Mouse (Mus musculus) hindbrain, embryonic 11.5 days (tissue): ENCODE results near the gene Asic1. TPM values are rescaled to one million over a fixed set of nuclear protein-coding genes. Genes with fewer than 3 reads are reported as not detected.
A peak's percentile ranks its signal among the peaks of the same experiment; 100 is the strongest.

Experiments
- ATAC-seq: fragments of 200-750 bp; cut with Nextera tagmentation; 2 replicates; pipeline ENCODE4 v1.8.0; 2017; ENCODE audit warnings: mild to moderate bottlenecking, moderate TSS enrichment, moderate library complexity; ENCODE audit not compliant: low FRiP score
- DNase-seq: peaks from one replicate; pipeline ENCODE4 v3.0.0-alpha.2; 2015; ENCODE audit warnings: low spot score
- H3K27ac ChIP-seq: fragments of 300-500 bp; sonication (generic); 2 replicates; pipeline ENCODE4 v1.5.1; 2014; ENCODE audit warnings: mild to moderate bottlenecking, low read depth, low read length
- H3K27me3 ChIP-seq: fragments of 300-500 bp; sonication (generic); 2 replicates; pipeline ENCODE4 v1.6.1; 2014; ENCODE audit warnings: mild to moderate bottlenecking, low read length, moderate library complexity, mixed read lengths; ENCODE audit not compliant: control insufficient read depth, insufficient read depth
- H3K36me3 ChIP-seq: fragments of 300-500 bp; sonication (generic); 2 replicates; pipeline ENCODE4 v1.6.1; 2014; ENCODE audit warnings: mild to moderate bottlenecking, low read length, moderate library complexity, mixed read lengths; ENCODE audit not compliant: control insufficient read depth, insufficient read depth
- H3K4me1 ChIP-seq: fragments of 300-500 bp; sonication (generic); replicated peaks from 2 replicates; pipeline ENCODE4 v1.6.1; 2014; ENCODE audit warnings: low read length, mixed read lengths; ENCODE audit not compliant: control insufficient read depth, insufficient read depth
- H3K4me2 ChIP-seq: fragments of 300-500 bp; sonication (generic); replicated peaks from 2 replicates; pipeline ENCODE4 v1.6.1; 2014; ENCODE audit warnings: mild to moderate bottlenecking, low read depth, low read length
- H3K4me3 ChIP-seq: fragments of 300-500 bp; sonication (generic); 2 replicates; pipeline ENCODE4 v1.5.1; 2014; ENCODE audit warnings: low read depth, low read length
- H3K9ac ChIP-seq: fragments of 300-500 bp; sonication (generic); 2 replicates; pipeline ENCODE4 v1.6.1; 2014; ENCODE audit warnings: low read depth, low read length
- H3K9me3 ChIP-seq: fragments of 300-500 bp; sonication (generic); 2 replicates; pipeline ENCODE4 v1.6.1; 2016; ENCODE audit warnings: low read length; ENCODE audit not compliant: control insufficient read depth
- WGBS: fragments of 180-500 bp; shearing (Covaris S2); extraction: QIAGEN DNeasy Blood & Tissue Kit; methylation state at CpG from one replicate; pipeline ENCODE4 v1.1.7; 2014; 5-methylcytosine and 5-hydroxymethylcytosine counted together
- polyA plus RNA-seq: library from polyadenylated mRNA; unstranded; fragments of >200 nt; fragmentation: Nextera tagmentation; extraction: Ambion mirVana; gene quantifications from 2 replicates; pipeline ENCODE4 v1.2.1, GENCODE M21; 2014

The Asic1 gene
- polyA plus RNA-seq, 1 experiment from 2014 or later, result 21.0 TPM

DNA sequence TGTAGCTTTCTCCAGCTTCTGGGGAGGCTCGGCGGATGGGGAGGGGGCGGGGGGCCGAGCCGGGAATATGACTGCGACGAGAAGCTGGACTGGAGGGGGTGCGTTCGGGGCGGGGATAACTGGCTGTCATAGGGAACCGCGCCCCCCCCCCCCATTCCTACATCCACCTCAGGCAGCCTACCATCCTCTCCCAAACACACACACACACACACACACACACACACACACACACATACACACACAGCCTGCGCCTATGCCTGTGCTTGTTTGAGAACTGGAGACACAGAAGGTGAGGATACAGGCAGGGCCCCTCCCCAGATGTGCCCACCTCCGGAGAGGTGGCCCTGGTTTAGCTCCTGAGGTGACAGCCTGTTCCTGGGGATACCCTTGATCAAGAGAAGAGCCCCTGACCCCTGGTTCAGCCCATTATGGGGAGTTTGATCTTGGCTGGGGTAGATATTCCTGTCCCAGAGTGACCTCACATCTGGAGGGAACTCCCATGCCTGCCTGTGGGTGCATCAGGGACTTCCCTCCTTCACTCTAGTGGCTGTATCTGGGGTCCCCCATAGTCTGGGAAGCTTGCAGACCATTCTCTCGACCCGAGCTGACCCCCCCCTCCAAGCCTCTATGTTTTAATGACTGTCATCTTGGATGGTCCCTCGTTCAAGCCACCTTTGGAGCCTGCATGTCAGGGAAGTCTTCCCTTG, 949 bp downstream of the Asic1 start:
- ATAC-seq (peak; percentile 23; the same call in 1 of the 2 replicates), DNase-seq (no peak)
- Histone ChIP-seq H3K27ac (peak overlapping the region; percentile 56), H3K9me3 (no peaks in the 10 kb centered on the region), H3K4me2 (peak overlapping the region; percentile 93), H3K9ac (peak overlapping the region; percentile 76), H3K27me3 (peaks cover 13% of the 10 kb centered on the region), H3K36me3 (no peaks in the 10 kb centered on the region), H3K4me1 (0 out of 2 replicates have a peak, but pooled peaks cover 2% of the 10 kb centered on the region), H3K4me3 (peak overlapping the region; percentile 58)
- 11% methylated on average over 8 of the region's 17 CpGs for WGBS

DNA sequence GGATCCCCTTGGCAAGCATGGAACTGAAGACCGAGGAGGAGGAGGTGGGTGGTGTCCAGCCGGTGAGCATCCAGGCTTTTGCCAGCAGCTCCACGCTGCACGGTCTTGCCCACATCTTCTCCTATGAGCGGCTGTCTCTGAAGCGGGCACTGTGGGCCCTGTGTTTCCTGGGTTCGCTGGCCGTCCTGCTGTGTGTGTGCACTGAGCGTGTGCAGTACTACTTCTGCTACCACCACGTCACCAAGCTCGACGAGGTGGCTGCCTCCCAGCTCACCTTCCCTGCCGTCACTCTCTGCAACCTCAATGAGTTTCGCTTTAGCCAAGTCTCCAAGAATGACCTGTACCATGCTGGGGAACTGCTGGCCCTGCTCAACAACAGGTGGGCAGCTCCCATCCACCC, 1.6 kb downstream of the Asic1 start:
- WGBS, result 76% methylated on average over 14 of the region's 14 CpGs
- H3K4me1 ChIP-seq, result 0 out of 2 replicates have a peak, but pooled peaks cover 2% of the 10 kb centered on the region
- H3K9me3 ChIP-seq, result no peaks in the 10 kb centered on the region
- peaks cover 13% of the 10 kb centered on the region for H3K27me3 ChIP-seq
- no peak for ATAC-seq
- peak overlapping the region; percentile 93 for H3K4me2 ChIP-seq
- H3K27ac ChIP-seq, result no peak overlapping the region
- H3K4me3 ChIP-seq, result 0 out of 2 replicates have a peak overlapping the region, but pooled peaks have one; percentile 58
- no peak overlapping the region for H3K9ac ChIP-seq
- H3K36me3 ChIP-seq, result no peaks in the 10 kb centered on the region
- no peak for DNase-seq

DNA sequence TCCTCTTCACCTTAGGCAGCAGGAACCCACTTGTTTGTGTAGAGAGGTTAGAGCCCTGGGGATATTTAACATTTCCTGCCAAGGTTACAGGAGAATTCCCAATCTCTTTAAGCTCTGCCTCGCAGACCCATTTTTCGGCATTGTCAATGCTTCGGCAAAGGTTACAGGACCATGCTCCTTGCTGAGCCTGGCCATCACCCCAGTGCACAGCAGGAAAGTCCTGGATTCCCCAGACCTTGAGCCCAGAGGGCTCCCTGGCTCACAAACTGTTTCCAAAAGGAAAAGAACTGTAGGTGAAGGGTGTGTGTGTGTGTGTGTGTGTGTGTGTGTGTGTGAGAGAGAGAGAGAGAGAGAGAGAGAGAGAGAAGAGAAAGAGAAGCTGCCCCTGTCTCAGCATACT, 4.7 kb downstream of the Asic1 start:
- Histone ChIP-seq H3K4me3 (no peak overlapping the region), H3K27ac (no peak overlapping the region), H3K9ac (no peak overlapping the region), H3K36me3 (no peaks in the 10 kb centered on the region), H3K27me3 (peaks cover 12% of the 10 kb centered on the region), H3K4me1 (peaks cover 7% of the 10 kb centered on the region; the same call in 1 of the 2 replicates), H3K9me3 (no peaks in the 10 kb centered on the region), H3K4me2 (no peak overlapping the region)
- DNase-seq (no peak), ATAC-seq (no peak)
- 75% methylated on average over 3 of the region's 3 CpGs for WGBS

DNA sequence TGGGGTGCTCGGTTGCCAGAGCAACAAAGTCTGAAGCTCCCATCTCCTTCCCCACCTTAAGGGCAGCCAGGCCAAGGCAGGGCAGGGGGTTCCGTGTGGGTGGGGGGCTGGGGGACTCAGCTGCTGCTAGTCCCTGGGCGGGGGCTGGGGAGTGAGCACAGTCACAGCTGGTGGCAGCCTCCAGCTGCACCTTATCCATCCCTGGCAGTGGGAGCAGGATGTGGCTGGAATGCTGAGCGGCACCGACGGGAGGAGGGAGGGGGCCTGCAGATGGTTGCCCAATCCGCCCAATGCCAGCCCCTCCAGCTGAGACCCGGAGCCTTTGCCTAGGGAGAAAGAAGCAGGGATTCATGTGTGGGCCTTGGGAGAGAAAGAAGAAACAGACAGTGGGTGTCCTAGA, 6.9 kb downstream of the Asic1 start:
- H3K36me3 ChIP-seq, result no peaks in the 10 kb centered on the region
- 25% methylated on average over 8 of the region's 8 CpGs for WGBS
- no peak overlapping the region for H3K4me3 ChIP-seq
- no peak overlapping the region for H3K9ac ChIP-seq
- H3K4me1 ChIP-seq, result peaks cover 7% of the 10 kb centered on the region; the same call in 1 of the 2 replicates
- H3K27me3 ChIP-seq, result no peaks in the 10 kb centered on the region; the same call in 1 of the 2 replicates
- DNase-seq, result peak; percentile 56
- no peak overlapping the region for H3K4me2 ChIP-seq
- peak overlapping the region; percentile 74 for H3K27ac ChIP-seq
- no peaks in the 10 kb centered on the region for H3K9me3 ChIP-seq
- ATAC-seq, result peak; percentile 75; the same call in 1 of the 2 replicates

DNA sequence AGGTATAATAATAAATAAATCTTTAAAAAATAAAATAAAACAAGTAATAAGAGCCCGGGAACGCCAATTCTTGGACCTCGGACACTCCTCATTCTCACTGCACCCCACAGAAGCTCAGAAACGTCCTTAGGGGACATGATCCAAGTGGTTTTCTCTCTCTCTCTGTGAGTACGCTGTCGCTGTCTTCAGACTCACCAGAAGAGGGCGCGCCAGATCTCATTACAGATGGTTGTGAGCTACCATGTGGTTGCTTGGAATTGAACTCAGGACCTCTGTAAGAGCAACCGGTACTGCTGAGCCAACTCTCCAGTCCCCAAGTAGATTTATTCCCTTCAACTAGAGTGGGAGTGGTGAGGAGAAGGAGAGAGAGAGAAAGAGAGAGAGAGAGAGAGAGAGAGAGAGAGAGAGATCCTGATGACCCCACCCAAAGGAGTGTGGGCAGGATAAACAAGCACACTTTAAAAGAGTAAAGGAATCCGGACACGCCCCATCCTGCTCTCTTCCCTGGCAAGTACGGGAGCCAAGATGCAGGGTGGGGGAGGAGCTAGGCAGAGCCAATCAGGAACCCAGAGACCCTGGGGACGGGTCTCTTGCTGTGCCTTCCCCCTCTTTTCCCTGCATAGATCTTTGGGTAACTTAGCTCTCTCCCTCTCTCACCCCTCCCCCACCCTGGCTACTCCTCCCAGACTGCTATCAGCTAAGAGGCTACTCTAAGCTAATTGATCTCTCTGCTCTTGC, 8.1 kb downstream of the Asic1 start:
- DNase-seq (no peak), ATAC-seq (peak; percentile 43)
- H3K9ac ChIP-seq, result no peak overlapping the region
- no peaks in the 10 kb centered on the region for H3K36me3 ChIP-seq
- peaks cover 5% of the 10 kb centered on the region; the same call in 1 of the 2 replicates for H3K4me1 ChIP-seq
- no peak overlapping the region for H3K4me2 ChIP-seq
- H3K27me3 ChIP-seq, result no peaks in the 10 kb centered on the region
- no peak overlapping the region for H3K27ac ChIP-seq
- no peak overlapping the region for H3K4me3 ChIP-seq
- no peaks in the 10 kb centered on the region for H3K9me3 ChIP-seq
- WGBS, result 18% methylated on average over 13 of the region's 13 CpGs

DNA sequence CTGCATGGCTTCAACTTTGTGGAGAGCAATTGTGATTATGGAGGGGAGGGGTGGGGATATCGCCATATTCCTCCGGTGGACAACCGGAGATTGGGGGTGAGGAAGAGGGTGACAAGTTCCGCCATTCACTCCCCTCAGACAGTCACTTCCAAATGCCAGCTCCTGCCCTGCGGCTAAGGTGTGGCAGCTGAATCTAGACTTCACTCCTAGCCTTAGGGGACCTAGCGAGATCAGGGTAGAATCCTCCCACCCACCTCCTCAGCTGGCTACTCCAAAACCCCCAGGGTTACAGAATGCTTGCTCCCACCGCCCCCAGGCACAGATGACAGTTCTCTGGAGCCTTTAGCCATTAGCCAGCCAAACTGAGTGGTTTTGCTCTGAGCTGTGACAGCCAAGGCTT, 8.8 kb downstream of the Asic1 start:
- H3K27ac ChIP-seq, result no peak overlapping the region
- H3K9me3 ChIP-seq, result no peaks in the 10 kb centered on the region
- no peaks in the 10 kb centered on the region for H3K27me3 ChIP-seq
- peaks cover 5% of the 10 kb centered on the region; the same call in 1 of the 2 replicates for H3K4me1 ChIP-seq
- no peak overlapping the region for H3K4me3 ChIP-seq
- no peak overlapping the region for H3K9ac ChIP-seq
- no peaks in the 10 kb centered on the region for H3K36me3 ChIP-seq
- ATAC-seq (no peak), DNase-seq (no peak)
- WGBS, result 68% methylated on average over 7 of the region's 7 CpGs
- H3K4me2 ChIP-seq, result no peak overlapping the region

DNA sequence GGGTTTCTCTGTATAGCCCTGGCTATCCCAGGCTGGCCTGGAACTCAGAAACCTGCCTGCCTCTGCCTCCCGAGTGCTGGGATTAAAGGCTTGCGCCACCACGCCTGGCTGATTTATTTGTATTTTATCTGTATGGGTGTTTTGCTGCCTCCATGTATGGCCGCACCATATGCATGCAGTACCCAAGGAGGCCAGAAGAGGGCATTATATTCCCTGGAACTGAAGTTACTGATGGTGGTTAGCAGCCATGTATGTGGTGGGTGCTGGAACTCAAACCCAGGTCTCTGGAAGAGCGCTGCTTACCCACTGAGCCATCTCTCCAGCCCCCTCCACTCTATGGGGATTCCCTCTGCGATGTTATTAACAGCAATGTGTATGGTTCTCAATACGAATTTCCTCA, 12.7 kb downstream of the Asic1 start:
- ATAC-seq (no peak), DNase-seq (peak; percentile 33)
- no peaks in the 10 kb centered on the region; the same call in 1 of the 2 replicates for H3K4me1 ChIP-seq
- H3K4me3 ChIP-seq, result no peak overlapping the region
- no peaks in the 10 kb centered on the region for H3K27me3 ChIP-seq
- no peaks in the 10 kb centered on the region for H3K9me3 ChIP-seq
- 90% methylated on average over 7 of the region's 7 CpGs for WGBS
- H3K9ac ChIP-seq, result no peak overlapping the region
- no peak overlapping the region for H3K27ac ChIP-seq
- H3K36me3 ChIP-seq, result no peaks in the 10 kb centered on the region
- no peak overlapping the region for H3K4me2 ChIP-seq

DNA sequence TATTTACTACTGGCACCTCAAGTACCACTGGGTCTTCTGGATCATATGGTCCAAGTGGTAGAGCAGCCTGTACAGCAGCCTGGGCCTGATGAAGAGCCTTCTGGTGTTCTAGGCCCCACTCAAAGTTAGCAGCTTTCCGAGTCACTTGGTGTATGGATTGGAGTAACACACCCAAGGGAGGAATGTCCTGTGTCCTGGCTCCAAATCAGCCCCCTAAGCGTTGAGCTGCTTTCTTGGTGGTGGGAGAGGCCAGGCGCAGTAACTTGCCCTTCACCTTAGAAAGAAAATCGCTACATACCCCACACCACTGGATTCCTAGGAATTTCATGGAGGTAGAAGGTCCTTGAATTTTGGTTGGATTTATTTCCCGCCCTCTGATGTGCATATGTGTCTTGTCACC, 14.0 kb downstream of the Asic1 start:
- H3K36me3 ChIP-seq, result no peaks in the 10 kb centered on the region
- no peak overlapping the region for H3K4me2 ChIP-seq
- no peaks in the 10 kb centered on the region for H3K4me1 ChIP-seq
- no peak overlapping the region for H3K27ac ChIP-seq
- ATAC-seq (no peak), DNase-seq (no peak)
- H3K9me3 ChIP-seq, result no peaks in the 10 kb centered on the region
- no peak overlapping the region for H3K9ac ChIP-seq
- no peak overlapping the region for H3K4me3 ChIP-seq
- no peaks in the 10 kb centered on the region for H3K27me3 ChIP-seq
- 92% methylated on average over 5 of the region's 5 CpGs for WGBS
